Mouse (Mus musculus) urinary bladder, postnatal 36 days (tissue): ENCODE measurements around the gene Ide.
"Not testable (repeated sequence)": the region's sequence is repeated elsewhere in the genome, so short reads cannot be mapped to it uniquely, and the experiment has no call there.

ENCODE experiments used
- DNase-seq, 2 experiments: peaks; one replicate each; pipeline ENCODE4 v3.0.0; 2022; ENCODE audit warnings: low spot score in 2 of 2, mixed read lengths in 1 of 2

Ide gene

DNA sequence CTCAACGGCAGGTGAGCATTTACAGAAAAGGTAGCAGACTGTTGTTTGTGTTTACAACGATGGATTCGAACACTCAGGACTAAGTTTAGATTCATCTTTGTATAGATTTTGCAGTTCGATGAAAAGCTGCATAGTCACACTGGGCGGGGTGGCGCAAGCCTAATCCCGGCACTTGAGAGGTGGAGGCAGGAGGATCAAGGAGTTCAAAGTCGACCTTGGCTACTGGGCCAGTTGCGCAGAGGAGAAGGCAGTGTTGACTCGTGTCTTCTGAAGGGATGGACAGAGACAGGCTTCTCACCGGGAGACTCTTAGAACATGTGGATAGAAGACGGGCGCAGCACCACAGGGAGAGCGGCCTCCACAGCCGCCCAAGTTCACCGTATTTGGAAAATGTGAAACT, 68.5 kb downstream of the Ide start:
- no peak for DNase-seq

DNA sequence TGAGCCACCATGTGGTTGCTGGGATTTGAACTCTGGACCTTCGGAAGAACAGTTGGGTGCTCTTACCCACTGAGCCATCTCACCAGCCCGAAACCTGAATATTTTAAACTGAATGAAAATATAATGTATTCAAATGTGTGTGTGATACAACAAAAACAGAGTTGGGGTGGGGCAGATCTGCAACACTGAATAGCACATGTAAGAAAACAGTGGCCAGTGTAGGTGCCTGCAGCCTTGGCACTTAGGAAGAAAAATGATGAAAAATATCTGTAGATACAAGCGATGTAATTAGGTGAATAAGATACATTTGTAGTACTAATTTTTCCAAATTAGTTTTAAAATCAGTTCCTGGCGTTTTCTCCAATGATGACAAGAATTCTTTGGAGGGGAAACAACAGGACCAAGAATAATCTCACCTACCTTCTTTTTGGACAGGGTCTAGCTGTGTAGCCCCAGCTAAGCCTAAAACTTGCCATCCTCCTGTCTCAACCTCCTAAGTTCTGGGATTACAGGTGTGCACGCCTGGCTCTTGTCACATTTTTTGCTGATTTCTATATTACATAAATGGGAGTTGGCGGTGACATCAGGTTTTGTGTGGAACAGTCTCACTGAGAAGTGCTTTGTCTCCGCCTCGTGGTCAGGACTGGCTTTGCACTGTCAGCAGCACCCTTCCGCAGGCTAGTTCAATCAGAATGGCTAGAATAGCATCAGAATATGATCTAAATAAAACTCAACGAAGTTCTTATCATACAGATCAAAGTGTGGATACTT, 72.1 kb downstream of the Ide start:
- DNase-seq, result peak; percentile 76 to 87

DNA sequence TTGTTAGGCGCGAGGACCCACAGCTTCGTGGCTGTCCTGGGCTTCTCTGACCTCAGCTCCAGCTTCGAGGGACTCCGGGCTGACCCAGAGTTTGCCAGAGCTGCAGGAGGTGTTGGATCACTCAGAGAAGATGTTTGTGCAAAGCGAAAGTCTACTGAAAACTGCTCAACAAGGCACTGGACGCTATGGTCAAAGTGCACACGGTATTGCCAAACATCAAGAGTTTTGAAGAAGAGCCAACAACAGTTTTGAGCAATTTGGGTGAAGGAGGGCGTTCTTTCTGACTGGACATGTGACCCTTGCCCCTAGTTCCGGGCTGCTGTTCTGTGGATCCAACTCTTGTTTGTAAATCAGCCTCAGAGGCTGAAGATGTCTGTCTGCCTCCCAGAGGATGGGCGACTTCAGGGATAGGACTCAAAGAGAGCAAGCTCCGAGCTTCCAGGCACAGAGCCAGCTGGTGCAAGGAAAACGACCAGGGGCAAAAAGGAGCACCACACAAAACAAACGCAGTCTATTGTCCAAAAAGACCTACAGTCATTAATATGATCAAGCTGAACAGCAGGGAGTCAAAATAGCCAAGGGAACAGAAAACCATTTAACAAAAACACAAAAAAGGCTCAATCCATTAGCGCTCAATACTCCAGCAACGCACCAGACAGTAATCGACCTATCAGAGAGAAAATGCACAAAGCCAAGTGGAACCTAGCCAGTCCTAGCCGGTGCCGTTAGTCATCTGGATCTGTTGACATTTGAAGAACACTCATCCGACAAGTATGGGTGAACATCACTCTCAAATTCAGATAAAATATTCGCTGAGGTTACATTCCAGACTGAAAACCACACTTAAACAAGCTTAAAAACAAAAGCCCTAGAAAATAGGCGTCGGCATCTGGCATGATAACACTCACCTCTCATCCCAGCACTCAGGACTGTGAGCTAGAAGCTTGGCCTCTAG, 73.4 kb downstream of the Ide start:
- peak; percentile 15 to 52 for DNase-seq

DNA sequence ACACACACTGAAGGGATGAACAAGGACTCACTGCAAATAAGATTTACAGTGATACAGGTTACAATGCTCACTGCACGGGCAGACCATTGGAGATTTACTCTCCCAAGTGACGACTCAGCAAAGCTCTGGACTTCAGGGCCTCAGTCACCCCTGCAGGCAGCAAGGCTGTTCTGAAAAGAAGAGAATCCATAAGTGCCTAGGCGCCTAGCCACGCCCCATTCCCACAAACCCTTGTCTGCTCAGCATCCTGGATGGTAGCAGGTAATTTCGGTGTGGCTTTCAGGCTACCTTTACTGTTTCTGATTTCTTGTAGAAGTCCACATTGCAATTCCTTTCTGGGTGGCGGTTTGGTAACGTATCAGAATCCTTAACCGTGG, 74.1 kb downstream of the Ide start:
- no peak for DNase-seq

DNA sequence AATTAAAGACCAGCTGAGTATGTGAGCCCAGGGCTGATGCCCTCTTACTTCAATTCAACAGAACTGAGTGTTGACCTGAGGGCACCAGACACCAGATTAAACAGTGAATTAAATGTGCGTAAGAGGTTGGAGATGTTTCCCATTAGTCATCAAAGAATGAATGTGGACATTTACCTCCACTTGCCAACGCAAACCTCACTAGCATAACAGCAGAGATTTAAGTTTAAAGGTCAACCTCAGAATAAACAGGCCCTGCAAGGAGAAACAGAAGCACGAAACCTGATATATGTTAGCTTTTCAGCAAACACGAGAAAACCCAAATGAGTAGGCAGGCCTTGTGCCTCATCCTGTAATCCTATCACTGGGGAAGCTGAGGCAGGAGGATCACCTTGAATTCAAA, 75.3 kb downstream of the Ide start:
- no peak for DNase-seq

DNA sequence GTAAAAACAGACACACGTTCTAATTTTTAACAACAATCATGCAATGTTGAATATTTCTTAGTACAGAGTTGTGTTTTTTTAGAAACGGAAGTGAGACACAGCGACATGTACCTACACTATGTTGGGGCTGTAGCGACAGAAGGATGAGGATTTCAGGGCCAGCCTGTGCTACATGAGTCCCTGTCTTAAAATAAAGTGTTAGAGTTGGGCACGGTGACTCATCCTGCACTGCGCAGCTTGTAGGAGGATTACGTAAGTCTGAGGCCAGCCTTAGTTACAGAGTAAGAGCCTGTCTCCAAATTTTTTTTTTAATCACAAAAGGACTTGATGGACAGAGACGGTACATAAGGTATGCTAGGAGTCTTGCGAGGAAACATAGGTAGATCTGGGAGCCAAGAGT, 82.3 kb downstream of the Ide start:
- no peak for DNase-seq

DNA sequence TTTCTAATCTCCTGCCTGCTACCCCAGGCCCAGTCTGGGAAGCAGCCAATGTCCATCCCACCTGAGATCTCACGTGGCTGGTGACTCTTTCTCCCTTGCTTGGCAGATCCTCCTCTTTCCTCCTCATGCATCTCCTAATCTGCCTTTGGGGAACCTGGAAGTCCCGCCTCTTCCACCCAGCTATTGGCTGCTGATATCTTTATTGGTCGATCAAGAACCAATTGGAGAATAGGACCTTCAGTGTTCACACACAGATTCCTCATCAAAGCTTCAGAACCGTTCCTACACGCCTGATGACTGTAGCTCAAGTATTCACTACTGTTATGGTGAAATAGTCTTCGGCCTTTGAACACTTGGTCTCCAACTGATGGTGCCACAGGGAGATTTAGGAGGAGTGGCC, 85.5 kb downstream of the Ide start:
- no peak for DNase-seq

DNA sequence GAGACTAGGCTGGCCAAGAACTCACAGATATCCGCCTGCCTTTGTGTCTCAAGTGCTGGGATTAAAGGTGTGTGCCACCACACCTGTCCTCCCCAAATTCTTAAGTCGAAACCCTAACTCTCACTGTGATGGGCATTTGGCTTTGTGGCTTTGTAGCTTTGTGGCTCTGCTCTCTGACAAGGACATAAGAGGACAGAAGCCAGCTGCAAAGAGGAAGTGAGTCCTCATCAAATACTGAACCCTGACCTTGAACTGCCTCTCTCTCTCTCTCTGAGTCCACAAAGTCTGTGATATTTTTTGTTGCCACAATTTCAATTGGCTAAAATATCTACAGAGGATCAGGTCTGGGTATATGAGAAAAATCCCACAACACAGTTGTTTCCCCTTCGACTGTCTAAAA, 89.5 kb downstream of the Ide start:
- no peak for DNase-seq

DNA sequence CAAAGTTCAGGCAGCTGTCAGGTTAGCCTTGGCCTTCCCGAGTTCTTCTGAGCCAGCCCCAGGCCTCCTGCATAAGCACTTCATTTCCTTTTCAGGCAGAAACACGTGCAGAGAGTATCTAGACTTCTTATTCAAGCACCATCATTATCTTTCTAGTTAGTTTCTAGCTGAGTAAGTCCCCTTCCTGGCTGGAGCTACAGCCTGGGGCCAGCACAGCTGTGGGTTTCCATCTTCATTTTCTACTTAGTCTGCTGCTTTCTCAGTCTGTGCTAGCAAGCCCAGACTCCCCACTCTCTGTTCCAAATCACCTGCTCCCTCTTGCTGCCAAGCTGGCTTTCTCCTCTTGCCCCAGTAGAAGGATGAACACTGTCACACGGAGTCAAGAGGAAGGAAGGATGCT, 90.8 kb downstream of the Ide start:
- no peak for DNase-seq

DNA sequence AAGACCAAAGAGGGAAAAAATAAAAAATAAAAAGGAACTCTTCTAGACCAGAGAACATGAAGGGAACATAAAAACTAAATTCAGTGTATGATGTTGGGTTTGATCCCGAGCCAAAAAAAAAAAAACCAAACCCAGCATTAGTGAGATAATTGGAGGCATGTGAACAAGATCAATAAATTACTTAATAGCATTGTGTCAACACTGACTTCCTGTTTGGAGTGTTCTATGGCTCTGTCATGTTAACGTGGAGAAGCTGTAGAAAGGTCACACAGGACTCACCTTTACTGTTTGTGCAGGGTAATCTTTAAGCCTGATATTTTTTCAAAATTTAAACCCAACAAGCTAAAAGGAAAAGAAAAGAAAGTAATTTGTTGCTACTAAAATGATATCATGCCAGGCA, 94.9 kb downstream of the Ide start:
- DNase-seq, result no peak

DNA sequence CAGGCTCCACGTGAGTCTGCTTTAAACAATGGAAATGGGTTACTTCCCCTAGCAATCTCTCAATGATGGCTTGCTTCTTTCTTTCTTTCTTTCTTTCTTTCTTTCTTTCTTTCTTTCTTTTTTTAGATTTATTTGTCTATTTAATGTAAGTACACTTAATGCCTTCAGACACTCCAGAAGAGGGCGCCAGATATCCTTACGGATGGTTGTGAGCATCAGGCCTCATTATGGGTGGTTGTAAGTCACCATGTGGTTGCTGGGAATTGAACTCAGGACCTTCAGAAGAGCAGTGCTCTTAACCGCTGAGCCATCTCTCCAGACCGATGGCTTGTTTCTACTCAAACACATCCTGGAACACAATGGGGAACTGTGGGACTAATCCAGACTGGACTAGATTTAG, 96.5 kb downstream of the Ide start:
- no peak for DNase-seq

DNA sequence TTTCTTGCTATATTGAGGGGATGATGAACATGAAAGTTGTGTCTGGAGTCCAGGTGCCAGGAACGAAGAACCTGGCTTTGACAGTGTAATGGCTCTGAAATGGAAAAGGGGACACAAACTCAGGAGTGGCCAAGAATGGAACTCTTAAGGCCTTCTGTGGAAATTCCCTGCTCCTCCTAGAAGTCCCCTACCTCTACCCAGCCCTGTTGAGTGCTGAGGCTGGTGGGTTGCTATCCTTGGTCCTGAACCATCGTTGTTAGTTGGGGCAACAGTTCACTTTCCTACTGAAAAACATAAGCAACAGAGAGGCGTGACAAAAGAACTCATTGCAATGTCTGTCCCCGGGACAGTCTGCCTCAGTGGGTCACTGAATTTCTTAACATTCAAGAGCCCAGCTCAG, 98.6 kb downstream of the Ide start:
- no peak for DNase-seq

DNA sequence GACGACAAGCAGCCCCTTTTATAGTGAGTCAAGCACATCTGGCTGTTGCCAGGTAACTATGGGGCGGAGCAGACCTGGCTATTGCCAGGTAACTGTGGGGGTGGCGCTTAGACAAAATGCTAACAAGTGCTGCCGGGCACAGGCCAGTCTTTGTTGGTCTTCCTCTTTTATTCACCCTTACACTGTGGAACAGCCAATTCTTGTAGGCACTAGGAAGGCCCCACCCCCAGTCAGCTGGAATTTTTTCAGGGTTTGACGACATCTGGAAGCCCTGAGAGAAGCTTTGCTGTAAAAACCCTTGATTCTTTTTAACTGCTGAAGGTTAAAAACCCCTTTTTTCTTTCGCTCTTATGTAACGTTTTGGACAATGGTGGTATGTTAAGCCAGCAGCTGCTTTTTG, 99.0 kb downstream of the Ide start:
- DNase-seq, result no peak

DNA sequence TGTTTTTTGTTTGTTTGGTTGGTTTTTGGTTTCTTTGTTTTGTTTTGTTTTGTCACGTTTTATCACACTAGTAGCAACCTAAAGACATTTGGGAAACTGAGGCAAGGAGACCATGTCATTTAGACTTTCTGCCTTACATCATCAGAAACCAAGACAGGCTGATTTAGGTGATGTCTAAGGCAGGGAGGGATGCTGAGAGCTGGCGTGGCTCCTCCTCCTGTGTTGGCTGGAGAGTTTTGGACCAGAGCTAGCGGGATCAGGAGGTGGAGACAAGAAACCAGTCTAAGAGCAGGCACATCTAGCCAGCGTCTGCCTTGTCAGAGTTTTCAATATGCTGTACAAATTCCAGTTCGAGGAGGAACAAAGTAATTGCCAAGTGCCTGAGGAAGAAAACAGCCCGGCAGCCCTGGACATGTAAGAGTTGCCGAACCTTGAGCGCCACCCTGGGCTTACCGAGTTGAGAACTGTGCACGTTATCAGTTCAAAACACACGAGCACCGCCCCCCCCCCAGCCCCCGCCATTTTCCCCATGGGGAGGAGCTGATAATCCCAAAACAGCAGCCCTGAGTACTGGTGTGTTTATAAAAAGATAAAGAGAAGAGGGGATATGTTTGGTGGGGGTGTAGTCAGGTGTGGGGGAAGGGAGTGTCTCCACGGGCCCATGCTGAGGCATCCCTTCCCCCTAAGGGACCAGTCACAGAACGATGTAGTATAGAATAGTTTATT, 99.8 kb downstream of the Ide start:
- no peak for DNase-seq

DNA sequence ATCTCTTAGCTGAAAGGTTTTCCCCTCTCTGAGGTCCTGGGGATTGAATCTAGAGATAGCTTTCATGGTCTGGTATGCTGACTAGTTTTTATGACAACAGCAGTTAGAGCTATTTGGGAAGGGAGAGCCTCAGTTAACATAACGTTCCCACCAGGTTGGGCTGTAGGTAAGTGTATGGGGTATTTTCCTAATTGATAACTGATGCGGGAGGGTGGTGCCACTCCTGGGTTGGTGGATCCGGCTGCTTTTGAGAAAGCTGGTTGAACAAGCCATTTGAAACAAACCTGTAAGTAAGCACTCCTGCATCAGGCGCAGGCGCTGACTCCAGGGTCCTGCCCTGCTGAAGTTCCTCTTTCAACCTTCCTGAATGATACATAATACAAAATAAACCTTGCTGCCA, 100.3 kb downstream of the Ide start:
- DNase-seq, result no peak

DNA sequence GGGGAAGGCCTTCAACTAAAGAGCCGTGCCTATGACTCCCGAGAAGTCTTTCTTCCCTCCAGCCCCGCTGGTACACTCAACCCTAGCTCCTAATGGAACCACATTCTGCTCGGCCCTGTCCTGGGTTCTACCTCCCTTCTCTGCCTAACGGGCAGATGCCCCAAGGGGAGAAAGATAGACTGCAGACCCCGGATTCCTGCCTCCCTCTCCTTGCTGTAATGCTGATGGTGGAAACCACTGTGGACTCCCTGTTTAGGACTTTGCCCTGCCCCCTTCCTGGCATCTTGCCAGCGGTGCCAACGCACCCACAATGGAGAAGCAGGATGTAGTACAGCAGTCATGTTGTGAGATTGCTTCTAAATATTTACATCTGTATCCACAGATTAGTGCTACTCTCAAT, 101.8 kb downstream of the Ide start:
- DNase-seq, result no peak

DNA sequence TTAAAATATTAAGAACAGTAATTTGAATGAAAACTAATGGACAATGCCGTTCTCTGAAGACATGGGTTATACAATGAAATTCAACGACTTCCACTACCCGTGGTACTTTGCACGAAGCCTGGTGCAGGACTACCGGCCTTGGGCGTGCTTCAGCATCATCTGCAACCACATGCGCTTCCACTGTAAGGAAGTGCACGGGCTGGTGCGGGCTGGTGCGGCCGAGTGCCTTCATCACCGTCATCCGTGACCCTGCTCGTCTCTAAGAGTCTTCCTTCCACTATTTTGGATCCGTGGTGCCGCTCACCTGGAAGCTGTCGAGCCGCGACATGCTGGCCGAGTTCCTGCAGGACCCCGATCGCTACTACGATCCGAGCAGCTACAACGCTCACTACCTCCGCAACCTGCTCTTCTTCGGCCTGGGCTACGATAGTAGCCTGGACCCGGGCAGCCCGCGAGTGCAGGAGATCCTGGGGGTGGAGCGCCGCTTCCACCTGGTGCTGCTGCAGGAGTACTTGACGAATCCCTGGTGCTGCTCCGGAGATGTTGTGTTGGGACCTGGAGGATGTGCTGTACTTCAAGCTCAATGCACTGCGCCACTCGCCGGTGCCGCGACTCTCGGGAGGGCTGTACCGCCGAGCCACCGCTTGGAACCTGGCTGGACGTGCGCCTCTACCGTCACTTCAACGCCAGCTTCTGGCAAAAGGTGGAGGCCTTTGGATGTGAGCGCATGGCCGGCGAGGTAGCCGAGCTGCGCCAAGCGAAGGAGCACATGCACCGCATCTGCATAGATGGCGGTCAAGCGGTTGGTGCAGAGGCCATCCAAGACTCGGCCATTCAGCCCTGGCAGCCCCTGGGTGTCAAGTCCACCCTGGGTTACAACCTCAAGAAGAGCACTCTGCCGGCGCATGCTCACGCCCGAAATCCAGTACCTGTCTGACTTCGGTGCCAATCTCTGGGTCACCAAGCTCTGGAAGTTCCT, 103.8 kb downstream of the Ide start:
- no peak for DNase-seq

DNA sequence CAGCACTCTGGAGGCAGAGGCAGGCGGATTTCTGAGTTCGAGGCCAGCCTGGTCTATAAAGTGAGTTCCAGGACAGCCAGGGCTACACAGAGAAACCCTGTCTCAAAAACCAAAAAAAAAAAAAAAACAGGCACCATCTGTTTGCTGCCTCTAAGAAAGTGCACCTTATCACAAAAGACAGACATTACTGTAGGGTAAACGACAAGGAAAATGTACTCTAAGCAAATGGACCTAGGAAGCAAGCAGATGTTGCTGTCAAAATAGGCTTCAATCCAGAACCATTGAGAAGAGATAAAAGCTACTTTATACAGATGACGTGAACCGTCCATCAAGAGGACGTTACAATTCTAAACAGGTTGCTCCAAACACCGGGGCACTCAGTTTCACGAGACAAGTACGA, 105.1 kb downstream of the Ide start:
- not testable (repeated sequence) for DNase-seq

DNA sequence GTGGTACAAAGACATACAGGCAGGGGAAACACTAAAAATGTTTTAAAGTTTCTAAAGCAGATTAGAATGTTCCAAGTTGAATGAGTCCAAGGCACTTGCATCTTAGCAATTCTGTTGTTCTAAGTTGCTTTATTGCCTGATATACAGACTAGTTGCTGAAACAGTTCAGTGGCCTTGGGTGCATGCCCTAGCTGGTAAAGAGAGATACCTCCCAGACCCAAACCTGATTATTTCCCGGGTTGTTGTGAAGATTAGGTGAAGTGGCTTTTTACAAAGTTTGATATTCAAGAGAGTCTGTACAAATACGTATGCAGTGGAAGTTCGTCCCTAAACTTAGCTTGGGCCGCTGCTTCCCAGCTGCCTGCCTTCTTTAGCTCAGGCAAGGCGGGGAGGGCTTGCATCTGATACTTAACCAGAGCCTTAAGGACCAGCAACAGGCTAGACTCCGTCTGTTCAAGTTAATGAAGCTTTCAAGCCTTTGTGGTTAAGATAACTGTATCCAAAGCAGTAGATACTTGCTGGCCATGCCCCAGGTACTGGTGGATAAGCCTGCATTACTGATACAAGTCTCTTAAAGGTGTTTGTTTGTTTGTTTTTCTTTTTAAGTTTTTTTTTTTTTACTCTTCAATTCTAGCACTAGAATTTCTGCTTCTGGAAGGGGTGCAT, 112.3 kb downstream of the Ide start:
- no peak for DNase-seq
